Mouse (Mus musculus): Measurements from ENCODE around the gene Vmn1r27. TPM values are rescaled to one million over a fixed set of nuclear protein-coding genes. Genes with fewer than 3 reads are reported as not detected.

Gene Vmn1r27
- not detected in 2 replicates for polyA plus RNA-seq (2016; fragmentation: Nextera tagmentation; extraction: Ambion mirVana)

DNA sequence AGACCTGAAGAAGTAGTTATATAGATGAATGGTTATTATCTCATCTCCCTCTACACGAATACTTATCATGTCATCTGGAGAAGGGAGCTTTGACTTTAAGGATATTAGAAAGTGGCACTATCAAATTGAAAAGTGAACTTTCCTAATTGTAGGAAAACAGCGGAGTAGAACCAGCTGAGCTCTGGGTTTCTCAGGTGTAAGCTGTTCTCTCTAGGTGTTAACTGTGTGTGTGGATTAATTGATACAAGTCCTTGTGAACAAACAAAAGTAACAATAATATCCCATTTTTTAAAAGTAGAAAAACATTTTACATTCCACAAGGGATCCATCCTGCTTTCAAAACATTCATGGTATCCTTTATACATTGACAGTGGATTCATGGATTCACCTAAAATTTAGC, at the start of gene Vmn1r27:
Vmn1r27 (minus strand) TSS at position 101 of the 400 bp plus-strand sequence.
- 85% methylated on average over 2 of the region's 2 CpGs for WGBS
- Histone ChIP-seq H3K9me3 (no peaks in the 10 kb centered on the region), H3K27ac (no peak within 1 kb of the TSS), H3K27me3 (ENCODE audit: insufficient read depth, poor library complexity, severe bottlenecking) (no peaks in the 10 kb centered on the region), H3K36me3 (no peaks in the 10 kb centered on the region), H3K4me1 (replicated peaks) (no peaks in the 10 kb centered on the region), H3K4me3 (no peak within 1 kb of the TSS)
- DNase-seq (ENCODE audit: low spot score) = no peak

DNA sequence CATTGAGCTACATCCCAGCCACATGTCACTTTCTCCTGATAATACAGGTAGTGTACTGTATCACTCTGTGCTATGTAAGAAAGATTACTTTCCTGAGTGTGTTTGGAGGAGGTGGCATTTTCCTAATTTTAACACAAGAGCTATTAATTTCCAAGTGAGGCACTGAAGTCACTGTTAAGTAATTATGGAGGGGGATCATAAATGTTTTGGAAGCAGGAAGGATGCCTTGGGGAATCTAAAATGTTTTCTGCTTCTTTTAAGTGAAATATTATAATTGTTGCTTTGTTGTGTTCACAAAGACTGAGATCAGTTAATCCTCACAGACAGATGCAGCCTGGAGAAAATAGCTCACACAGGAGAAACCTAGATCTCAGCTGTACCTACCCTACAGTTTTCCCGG, 43.1 kb upstream of the Vmn1r27 start, which contains the start of gene Vmn1r28:
Vmn1r28 (plus strand) TSS at position 301 of the 400 bp plus-strand sequence.
- Histone ChIP-seq H3K4me3 (no peak within 1 kb of the TSS), H3K27ac (no peak within 1 kb of the TSS), H3K27me3 (ENCODE audit: insufficient read depth, poor library complexity, severe bottlenecking) (no peaks in the 10 kb centered on the region), H3K4me1 (replicated peaks) (no peaks in the 10 kb centered on the region), H3K36me3 (no peaks in the 10 kb centered on the region), H3K9me3 (no peaks in the 10 kb centered on the region)
- no peak for DNase-seq (ENCODE audit: low spot score)
- 96% methylated on average over 1 of the region's 1 CpGs for WGBS

DNA sequence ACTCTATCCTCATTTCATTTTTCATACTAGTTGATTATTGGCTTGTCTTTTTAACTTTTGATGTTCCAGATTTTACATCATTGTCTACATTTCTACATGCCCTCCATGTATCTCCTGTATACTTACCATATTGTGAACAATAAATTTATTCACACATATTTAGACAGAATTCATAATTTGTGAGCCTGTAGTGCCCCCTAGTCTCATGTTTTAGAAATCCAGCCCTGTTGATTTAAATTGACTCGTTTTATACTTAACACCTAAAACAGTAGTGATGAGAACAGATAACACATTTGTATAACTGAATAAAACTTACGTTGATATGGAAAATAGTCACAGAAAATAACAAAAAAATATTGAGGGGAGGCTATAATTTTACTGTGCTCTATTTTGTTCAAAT, 2.5 kb downstream of the Vmn1r27 start:
- no peaks in the 10 kb centered on the region for H3K4me1 ChIP-seq (replicated peaks)
- 81% methylated on average over 2 of the region's 2 CpGs for WGBS
- H3K9me3 ChIP-seq = no peaks in the 10 kb centered on the region
- no peak for DNase-seq (ENCODE audit: low spot score)
- no peak overlapping the region for H3K27ac ChIP-seq
- H3K4me3 ChIP-seq = no peak overlapping the region
- no peaks in the 10 kb centered on the region for H3K36me3 ChIP-seq
- H3K27me3 ChIP-seq (ENCODE audit: insufficient read depth, poor library complexity, severe bottlenecking) = no peaks in the 10 kb centered on the region

Other genes starting within 250 kb of the Vmn1r27 start
- gene Vmn1r25, start 238.0 kb downstream of the Vmn1r27 start, polyA plus RNA-seq (2016; fragmentation: Nextera tagmentation; extraction: Ambion mirVana) = not detected in 2 replicates
- gene Vmn1r26, start 203.7 kb downstream of the Vmn1r27 start, polyA plus RNA-seq (2016; fragmentation: Nextera tagmentation; extraction: Ambion mirVana) = not detected in 2 replicates
- not detected in 2 replicates for gene Vmn1r28, start 43.2 kb upstream of the Vmn1r27 start, polyA plus RNA-seq (2016; fragmentation: Nextera tagmentation; extraction: Ambion mirVana)
- gene Vmn1r29, start 82.7 kb upstream of the Vmn1r27 start, polyA plus RNA-seq (2016; fragmentation: Nextera tagmentation; extraction: Ambion mirVana) = not detected in 2 replicates
- not detected in 2 replicates for gene Vmn1r30, start 224.6 kb upstream of the Vmn1r27 start, polyA plus RNA-seq (2016; fragmentation: Nextera tagmentation; extraction: Ambion mirVana)

Measured in hindbrain, embryonic 10.5 days (tissue).